8 mouse cellular contexts compared by ENCODE assay signal in genomic region chr11:58981541-58982447, GRCm38 (mm10). TPM values are rescaled to one million over a fixed set of nuclear protein-coding genes. Genes with fewer than 3 reads are reported as not detected.
DNase-seq lines count a peak whose midpoint lies in the region; ATAC-seq lines count a peak whose summit lies in the region.

No protein-coding gene starts in this region.

- peaks cover 41% of the 10 kb centered on the region for H3K4me1 ChIP-seq in embryonic facial prominence, embryonic 10.5 days
- peaks cover 81% of the 10 kb centered on the region for H3K4me1 ChIP-seq in heart, embryonic 12.5 days (replicated peaks)

- H3K27ac ChIP-seq in embryonic facial prominence, embryonic 10.5 days (replicated peaks) = no peak overlapping the region; the same call in 1 of the 2 replicates
- peak overlapping the region; percentile 97; the same call in 1 of the 2 replicates for H3K27ac ChIP-seq in heart, embryonic 12.5 days (ENCODE audit: poor library complexity, severe bottlenecking)

- no peak overlapping the region for H3K4me3 ChIP-seq in embryonic facial prominence, embryonic 10.5 days
- H3K4me3 ChIP-seq in heart, embryonic 12.5 days = no peak overlapping the region

- H3K9ac ChIP-seq in heart, embryonic 12.5 days = peak overlapping the region; percentile 5; the same call in 1 of the 2 replicates

- no peaks in the 10 kb centered on the region for H3K9me3 ChIP-seq in embryonic facial prominence, embryonic 10.5 days
- no peaks in the 10 kb centered on the region for H3K9me3 ChIP-seq in heart, embryonic 12.5 days (replicated peaks)

- H3K4me2 ChIP-seq in heart, embryonic 12.5 days = peak overlapping the region; percentile 94

- H3K27me3 ChIP-seq in embryonic facial prominence, embryonic 10.5 days (replicated peaks; ENCODE audit: low read depth, poor library complexity, severe bottlenecking) = no peaks in the 10 kb centered on the region
- no peaks in the 10 kb centered on the region for H3K27me3 ChIP-seq in heart, embryonic 12.5 days (replicated peaks)

- no peak for ATAC-seq in heart, embryonic 12.5 days (ENCODE audit: insufficient number of reproducible peaks, low FRiP score)
- ATAC-seq in megakaryocyte progenitor cell, adult 5-6 weeks (replicated peaks; ENCODE audit: poor library complexity) = peak; percentile 56

- peaks cover 58% of the 10 kb centered on the region for H3K36me3 ChIP-seq in embryonic facial prominence, embryonic 10.5 days (replicated peaks)
- peaks cover 45% of the 10 kb centered on the region for H3K36me3 ChIP-seq in heart, embryonic 12.5 days

- DNase-seq in cerebellum, adult 18-20 months = peak; percentile 33 to 38
- DNase-seq in cerebellum, adult 11 months = no peak
- peak; percentile 93 for DNase-seq in A20 (ENCODE audit: low read depth, low spot score)
- DNase-seq in embryonic facial prominence, embryonic 10.5 days (ENCODE audit: low spot score) = peak; percentile 38
- peak; percentile 70 to 73 for DNase-seq in layer of hippocampus, postnatal 14 days (ENCODE audit: low spot score in 2 of 2)
- peak; percentile 78 to 90 for DNase-seq in spleen, postnatal 4 days (ENCODE audit: low spot score in 2 of 2)

- 68% methylated on average over 14 of the region's 14 CpGs for WGBS in embryonic facial prominence, embryonic 10.5 days
- 53% methylated on average over 14 of the region's 14 CpGs for WGBS in heart, embryonic 12.5 days

RNA-seq across cellular contexts. Expression of gene Trim11, which starts 3.9 kb away (rescaled TPM):
- 19.0 and 19.1 TPM in 2 replicates for polyA plus RNA-seq in embryonic facial prominence, embryonic 10.5 days (2016; fragmentation: Nextera tagmentation; extraction: Ambion mirVana)
- polyA plus RNA-seq in heart, embryonic 12.5 days (2016; fragmentation: Nextera tagmentation; extraction: Ambion mirVana) = 27.6 and 30.8 TPM in 2 replicates
- 10 to 100 TPM; 25.5 to 27.9 TPM for total RNA-seq in layer of hippocampus, postnatal 14 days (2021)
- total RNA-seq in megakaryocyte progenitor cell, adult 5-6 weeks (2015) = 24.0 and 25.0 TPM in 2 replicates
- 25.9 and 32.8 TPM in 2 replicates for total RNA-seq in megakaryocyte progenitor cell, adult 5-6 weeks (2017)

RNA-seq across cellular contexts. Expression of gene Hist3h2a, which starts 27.3 kb away (rescaled TPM):
- 17.8 and 19.0 TPM in 2 replicates for polyA plus RNA-seq in embryonic facial prominence, embryonic 10.5 days (2016; fragmentation: Nextera tagmentation; extraction: Ambion mirVana)
- polyA plus RNA-seq in heart, embryonic 12.5 days (2016; fragmentation: Nextera tagmentation; extraction: Ambion mirVana) = 26.5 and 28.4 TPM in 2 replicates
- 10 to 100 TPM; 59.7 to 62.5 TPM for total RNA-seq in layer of hippocampus, postnatal 14 days (2021)
- 19.4 and 20.2 TPM in 2 replicates for total RNA-seq in megakaryocyte progenitor cell, adult 5-6 weeks (2015)
- total RNA-seq in megakaryocyte progenitor cell, adult 5-6 weeks (2017) = 223 and 238 TPM in 2 replicates

RNA-seq across cellular contexts. Expression of gene Trim17, which starts 27.3 kb away (rescaled TPM):
- polyA plus RNA-seq in embryonic facial prominence, embryonic 10.5 days (2016; fragmentation: Nextera tagmentation; extraction: Ambion mirVana) = 0.19 and 0.40 TPM in 2 replicates
- 1.1 and 1.5 TPM in 2 replicates for polyA plus RNA-seq in heart, embryonic 12.5 days (2016; fragmentation: Nextera tagmentation; extraction: Ambion mirVana)
- total RNA-seq in layer of hippocampus, postnatal 14 days (2021) = 1 to 10 TPM; 3.8 to 4.0 TPM
- 0.10 TPM in 1 of 2 replicates, not detected in the other for total RNA-seq in megakaryocyte progenitor cell, adult 5-6 weeks (2015)
- total RNA-seq in megakaryocyte progenitor cell, adult 5-6 weeks (2017) = not detected in 2 replicates

RNA-seq across cellular contexts. Expression of gene Hist3h2ba, which starts 33.1 kb away (rescaled TPM):
- 23.0 and 25.0 TPM in 2 replicates for polyA plus RNA-seq in embryonic facial prominence, embryonic 10.5 days (2016; fragmentation: Nextera tagmentation; extraction: Ambion mirVana)
- 8.5 and 11.6 TPM in 2 replicates for polyA plus RNA-seq in heart, embryonic 12.5 days (2016; fragmentation: Nextera tagmentation; extraction: Ambion mirVana)
- 100 to 1,000 TPM; 117 to 123 TPM for total RNA-seq in layer of hippocampus, postnatal 14 days (2021)
- total RNA-seq in megakaryocyte progenitor cell, adult 5-6 weeks (2015) = 1.6 and 1.9 TPM in 2 replicates
- total RNA-seq in megakaryocyte progenitor cell, adult 5-6 weeks (2017) = 1.8 and 2.3 TPM in 2 replicates

RNA-seq across cellular contexts. Expression of gene Rnf187, which starts 43.1 kb away (rescaled TPM):
- polyA plus RNA-seq in embryonic facial prominence, embryonic 10.5 days (2016; fragmentation: Nextera tagmentation; extraction: Ambion mirVana) = 255 and 258 TPM in 2 replicates
- 208 and 213 TPM in 2 replicates for polyA plus RNA-seq in heart, embryonic 12.5 days (2016; fragmentation: Nextera tagmentation; extraction: Ambion mirVana)
- total RNA-seq in layer of hippocampus, postnatal 14 days (2021) = 100 to 1,000 TPM; 501 to 506 TPM
- 65.8 and 66.4 TPM in 2 replicates for total RNA-seq in megakaryocyte progenitor cell, adult 5-6 weeks (2015)
- 70.6 and 83.6 TPM in 2 replicates for total RNA-seq in megakaryocyte progenitor cell, adult 5-6 weeks (2017)

Comparison
In these comparisons a context has a peak if more than half of its experiments do, and no peak if none do; other contexts are left out.
1. RNA of gene Trim17, which starts 27.3 kb away (total RNA-seq): 3.8 to 4.0 TPM in layer of hippocampus, postnatal 14 days; 0.10 TPM in megakaryocyte progenitor cell, adult 5-6 weeks; every median in the first group is over 4 times any median in the second.